Mouse (Mus musculus) heart, postnatal 4 days (tissue): Measurements from ENCODE around the gene Ccdc169. TPM values are rescaled to one million over a fixed set of nuclear protein-coding genes. Genes with fewer than 3 reads are reported as not detected.

Source experiments
- DNase-seq: peaks from one replicate; pipeline ENCODE4 v3.0.0; 2021
- total RNA-seq, 2 experiments: library from RNA; stranded (reverse); gene quantifications; 2 replicates each; pipeline ENCODE4 v1.2.3; 2021

Ccdc169 gene
- under 1 TPM in 1 of 2 experiments, not detected in 1; 0.18 TPM for total RNA-seq

DNA sequence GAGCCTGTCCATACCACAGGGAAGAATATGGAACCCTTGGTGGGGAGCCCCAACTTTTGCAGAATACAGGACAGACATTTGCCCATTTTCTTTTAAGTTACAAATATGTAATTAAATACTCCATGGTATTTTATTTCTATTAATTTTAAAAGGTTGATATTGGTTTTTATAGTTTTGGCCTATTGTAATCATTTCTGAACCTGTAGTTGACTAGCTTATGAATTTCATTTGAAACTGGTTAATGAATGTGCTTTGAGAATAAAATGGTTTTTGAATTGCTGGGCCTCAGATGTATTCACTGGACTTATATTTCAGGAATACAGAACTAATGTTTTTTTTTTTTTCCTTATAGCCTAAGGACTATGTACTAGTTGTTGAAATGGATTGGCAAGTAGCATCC is at the start of gene Ccdc169:
TSS of gene Ccdc169 (plus strand) at position 301 of the 400 bp plus-strand sequence.
- no peak for DNase-seq

- DNase-seq: no peak
Observed at GRCm38 (mm10) chr3:55087360-55087759, 49.8 kb upstream of the Ccdc169 start.

- DNase-seq: no peak
Observed at GRCm38 (mm10) chr3:55088359-55088758, 48.8 kb upstream of the Ccdc169 start.

DNA sequence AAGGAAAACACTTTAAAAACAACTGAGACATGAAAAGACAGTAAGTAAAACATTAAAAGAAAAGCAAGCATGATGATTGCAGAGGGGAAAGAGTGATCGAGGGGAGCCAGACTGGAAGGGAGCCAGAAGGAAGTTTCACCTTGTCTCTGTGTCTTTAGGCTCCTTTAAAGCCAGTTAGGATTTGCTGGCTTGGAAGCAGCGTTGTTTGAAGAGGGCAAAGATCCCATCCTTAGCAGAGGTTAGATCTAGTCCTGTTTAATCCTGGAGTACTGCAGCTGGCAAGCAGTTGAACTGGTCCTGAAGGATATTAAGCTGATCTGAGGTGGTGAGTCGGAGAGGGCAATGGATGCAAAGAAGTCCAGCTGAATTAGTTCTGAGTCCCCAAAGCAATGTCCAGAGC is 48.3 kb upstream of the Ccdc169 start:
- no peak for DNase-seq

GRCm38 (mm10) chr3:55089291-55089690 is 47.8 kb upstream of the Ccdc169 start:
- peak; percentile 37 for DNase-seq

- DNase-seq: no peak
Observed at GRCm38 (mm10) chr3:55093161-55093560, 44.0 kb upstream of the Ccdc169 start.

DNA sequence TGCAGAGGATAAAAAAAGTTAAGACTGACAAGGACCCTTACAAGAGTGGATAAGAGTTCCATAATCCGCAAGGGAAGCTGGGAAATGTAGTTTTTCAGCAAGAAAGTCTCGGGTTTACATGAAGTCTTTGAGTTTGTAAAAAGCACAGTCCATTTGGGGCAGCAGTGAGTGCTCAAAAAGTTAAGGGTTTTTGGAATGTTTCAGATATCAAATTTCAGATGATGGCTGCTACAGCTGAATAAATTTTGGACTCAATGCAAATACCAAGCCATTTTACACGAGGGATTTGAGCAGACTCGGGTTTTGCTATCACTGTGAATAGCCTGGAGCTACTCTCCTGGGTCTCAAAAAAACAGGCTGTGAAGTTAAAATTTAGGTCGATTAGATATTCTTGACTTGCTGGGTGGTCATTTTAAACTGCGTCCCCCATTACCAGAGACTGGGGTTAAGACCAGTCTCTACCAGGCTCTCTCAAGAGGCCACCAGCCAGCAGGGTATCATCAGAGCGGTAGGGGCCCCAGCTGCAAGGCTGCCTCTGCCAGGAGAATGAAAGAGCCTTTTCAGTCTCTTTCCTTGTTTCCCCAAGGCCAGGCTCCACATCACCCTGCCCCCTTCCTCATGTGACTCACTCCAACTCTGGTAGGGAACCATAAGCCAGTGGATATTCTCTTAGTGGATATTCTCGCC is 41.0 kb upstream of the Ccdc169 start:
- DNase-seq: peak; percentile 23

DNA sequence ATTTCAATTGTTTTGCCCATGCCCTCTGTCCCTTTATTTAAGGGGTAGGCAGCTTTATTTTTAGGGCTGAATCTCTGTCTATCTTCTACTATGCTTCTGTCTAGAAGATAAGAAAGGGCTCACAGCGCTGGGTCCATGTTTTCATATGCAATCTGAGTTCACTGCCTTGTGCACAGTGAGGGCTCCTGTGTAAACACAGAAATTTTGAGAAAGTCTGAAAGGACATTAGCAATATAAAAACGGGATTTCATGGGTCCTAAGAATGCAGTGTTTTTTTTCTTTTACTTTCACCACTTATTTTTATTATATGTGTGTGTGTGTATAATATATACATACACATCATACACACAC is 40.5 kb upstream of the Ccdc169 start:
- DNase-seq: no peak

- peak; percentile 54 for DNase-seq
Observed at GRCm38 (mm10) chr3:55097186-55097585, 40.0 kb upstream of the Ccdc169 start.

- DNase-seq: no peak
Observed at GRCm38 (mm10) chr3:55098014-55098413, 39.1 kb upstream of the Ccdc169 start.

DNA sequence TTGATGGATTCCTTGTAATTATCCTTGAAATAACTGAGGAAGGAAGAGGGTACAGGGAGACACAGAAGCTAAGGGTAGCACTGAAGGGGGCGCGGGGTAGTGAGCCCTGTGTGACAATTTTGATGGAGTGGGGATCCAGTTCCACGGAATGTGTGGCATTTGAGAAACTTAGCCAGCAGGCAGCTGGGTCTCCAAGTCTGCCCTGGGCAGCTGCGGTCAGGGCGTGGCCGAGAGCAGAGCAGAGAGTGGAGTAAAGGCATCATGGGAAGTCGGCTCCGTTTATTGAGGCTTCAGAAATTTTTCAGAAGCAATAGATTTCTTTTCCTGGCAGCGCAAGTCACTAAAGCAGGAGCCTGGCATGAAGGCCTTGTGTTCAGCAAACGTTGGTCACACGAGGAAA is 38.1 kb upstream of the Ccdc169 start:
- DNase-seq: no peak

GRCm38 (mm10) chr3:55101092-55101491 is 36.0 kb upstream of the Ccdc169 start:
- DNase-seq: no peak

- no peak for DNase-seq
Observed at GRCm38 (mm10) chr3:55105372-55106023, 31.6 kb upstream of the Ccdc169 start.

GRCm38 (mm10) chr3:55106051-55106450 is 31.1 kb upstream of the Ccdc169 start:
- no peak for DNase-seq

DNA sequence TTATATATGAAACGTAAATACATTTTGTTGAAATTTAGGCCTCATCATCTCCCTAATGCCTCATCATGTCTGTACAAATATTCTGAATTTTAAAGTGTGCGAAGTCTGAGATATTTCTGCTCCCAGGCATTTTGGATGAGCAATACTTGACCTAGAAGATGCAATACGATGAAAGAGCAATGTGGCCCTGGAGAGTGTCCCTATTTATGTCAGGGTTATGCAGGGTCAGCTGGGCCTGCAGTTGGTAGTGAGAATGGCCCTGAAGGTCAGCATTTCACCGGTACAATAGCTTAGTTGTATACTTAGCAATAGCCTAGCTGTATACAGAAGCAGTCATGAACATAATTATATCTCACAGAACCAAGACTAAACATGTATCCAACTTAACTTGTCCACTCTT is 28.0 kb upstream of the Ccdc169 start:
- no peak for DNase-seq

GRCm38 (mm10) chr3:55111935-55112709 is 25.0 kb upstream of the Ccdc169 start, which contains the start of gene Spg20:
TSS of gene Spg20 (plus strand) at chr3:55112108.
- peak; percentile 99 for DNase-seq

- DNase-seq: no peak
Observed at GRCm38 (mm10) chr3:55112710-55113415, 24.3 kb upstream of the Ccdc169 start.

- DNase-seq: peak; percentile 24
Observed at GRCm38 (mm10) chr3:55114313-55115065, 22.6 kb upstream of the Ccdc169 start.

DNA sequence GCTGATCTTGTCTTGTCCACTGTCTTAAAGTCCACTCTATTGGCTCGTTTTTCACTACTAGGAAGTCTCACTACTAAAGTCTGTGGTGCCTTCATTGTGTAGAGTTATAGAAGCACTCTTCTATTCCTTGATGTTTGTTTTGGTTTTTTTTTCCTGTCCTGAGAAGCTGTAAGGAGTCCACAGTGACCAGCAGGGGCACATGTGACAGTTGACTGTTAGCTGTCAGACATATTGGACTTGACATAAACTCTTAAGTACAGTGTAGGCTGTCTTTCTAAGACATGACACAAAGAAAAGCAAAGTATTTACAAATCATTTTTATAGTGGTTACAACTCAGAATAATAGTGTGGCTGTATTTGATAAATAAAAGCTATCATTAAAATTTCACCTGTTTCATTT is 22.1 kb upstream of the Ccdc169 start:
- DNase-seq: no peak

DNA sequence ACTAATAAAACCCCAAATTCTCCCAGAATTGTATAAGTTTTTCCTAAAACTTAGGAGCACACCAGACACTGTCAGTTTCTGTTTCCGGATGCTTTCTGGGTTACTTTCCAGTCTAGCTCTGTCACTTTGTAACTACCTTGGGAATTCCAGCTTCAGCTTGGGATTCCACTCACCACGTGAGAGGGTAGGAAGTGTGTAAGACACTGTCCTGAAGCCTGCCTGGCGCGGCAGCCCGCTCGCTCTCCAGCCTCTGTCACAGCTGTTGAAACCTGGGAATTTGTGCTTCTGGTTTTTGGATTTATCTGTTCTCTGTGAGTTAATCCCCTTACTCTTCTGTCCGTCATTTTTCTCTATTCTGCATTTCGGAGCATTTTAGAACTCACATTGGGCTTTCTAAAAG is 21.1 kb upstream of the Ccdc169 start:
- DNase-seq: peak; percentile 46

DNA sequence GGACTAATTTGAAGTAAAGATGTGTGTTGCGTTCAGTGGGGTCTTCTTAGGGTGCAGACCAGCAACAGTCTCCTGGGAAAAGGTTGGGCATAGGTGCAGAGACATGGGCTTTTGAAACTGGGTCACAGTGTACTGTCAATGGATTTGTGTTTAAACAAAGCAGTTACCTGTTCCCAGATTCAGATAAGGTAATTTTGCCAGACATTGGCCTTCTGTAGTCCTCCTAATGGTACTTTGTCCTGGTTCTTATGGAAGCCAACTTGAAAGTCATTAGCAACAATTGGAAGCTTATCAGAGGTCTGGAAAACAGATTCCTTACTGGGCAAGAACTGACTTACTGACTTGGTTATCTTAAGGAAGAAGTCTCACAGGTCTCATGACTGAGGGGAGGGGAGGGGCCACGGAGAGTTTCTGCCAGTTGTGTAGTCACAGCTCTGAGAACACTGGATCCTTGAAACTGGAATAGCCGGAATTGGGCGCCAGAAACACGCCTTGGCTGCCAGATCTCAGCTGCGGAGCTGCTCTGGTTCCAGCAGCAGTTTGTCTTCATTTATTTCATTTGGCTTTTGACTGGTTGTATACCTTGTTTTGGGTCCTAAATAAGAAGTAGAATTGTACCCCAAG is 17.8 kb upstream of the Ccdc169 start:
- peak; percentile 37 for DNase-seq
